Mouse (Mus musculus): ENCODE results near the gene Coasy. TPM values are rescaled to one million over a fixed set of nuclear protein-coding genes. Genes with fewer than 3 reads are reported as not detected.

Coasy gene
- total RNA-seq (2015) (10.6 and 13.1 TPM in 2 replicates), total RNA-seq (2017) (11.4 and 15.8 TPM in 2 replicates)

GRCm38 (mm10) chr11:101082208-101083082 lies at the start of gene Coasy:
Gene Coasy (plus strand): TSS chr11:101082565.
- ATAC-seq (ENCODE audit: poor library complexity, severe bottlenecking): peak; percentile 68

DNA sequence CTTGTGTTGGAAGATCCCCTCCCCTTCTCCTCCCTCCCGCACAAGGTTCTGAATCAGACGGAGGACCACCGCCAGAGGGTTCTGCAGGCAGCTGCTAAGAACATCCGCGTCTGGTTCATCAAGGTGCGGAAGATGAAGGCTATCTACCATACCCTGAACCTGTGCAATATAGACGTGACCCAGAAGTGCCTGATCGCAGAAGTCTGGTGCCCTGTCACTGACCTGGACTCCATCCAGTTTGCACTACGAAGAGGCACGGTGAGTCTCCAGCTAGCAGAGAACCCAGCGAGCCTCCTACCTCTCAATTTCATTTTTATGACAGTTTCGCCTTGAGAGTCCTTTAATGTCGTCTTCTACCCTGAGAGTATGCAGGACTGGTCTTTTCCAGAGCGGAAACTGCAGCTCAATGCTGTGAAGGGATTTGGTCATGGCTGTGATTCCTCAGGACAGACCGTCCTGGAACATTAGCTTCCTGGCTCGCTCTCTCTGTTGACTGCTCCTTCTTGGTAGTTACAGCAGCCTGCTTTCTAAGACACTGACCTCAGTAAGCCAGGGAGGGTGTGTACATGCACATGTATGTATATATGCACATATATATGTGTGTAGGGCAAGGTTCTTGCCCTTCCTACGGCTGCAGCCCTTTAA lies 48.4 kb upstream of the Coasy start:
- no peak for ATAC-seq (ENCODE audit: poor library complexity, severe bottlenecking)

GRCm38 (mm10) chr11:101034614-101035327 lies 47.6 kb upstream of the Coasy start:
- no peak for ATAC-seq (ENCODE audit: poor library complexity, severe bottlenecking)

GRCm38 (mm10) chr11:101035328-101035695 lies 47.1 kb upstream of the Coasy start:
- no peak for ATAC-seq (ENCODE audit: poor library complexity, severe bottlenecking)

GRCm38 (mm10) chr11:101037795-101038194 lies 44.6 kb upstream of the Coasy start:
- ATAC-seq (ENCODE audit: poor library complexity, severe bottlenecking): no peak

GRCm38 (mm10) chr11:101045826-101046225 lies 36.5 kb upstream of the Coasy start:
- no peak for ATAC-seq (ENCODE audit: poor library complexity, severe bottlenecking)

DNA sequence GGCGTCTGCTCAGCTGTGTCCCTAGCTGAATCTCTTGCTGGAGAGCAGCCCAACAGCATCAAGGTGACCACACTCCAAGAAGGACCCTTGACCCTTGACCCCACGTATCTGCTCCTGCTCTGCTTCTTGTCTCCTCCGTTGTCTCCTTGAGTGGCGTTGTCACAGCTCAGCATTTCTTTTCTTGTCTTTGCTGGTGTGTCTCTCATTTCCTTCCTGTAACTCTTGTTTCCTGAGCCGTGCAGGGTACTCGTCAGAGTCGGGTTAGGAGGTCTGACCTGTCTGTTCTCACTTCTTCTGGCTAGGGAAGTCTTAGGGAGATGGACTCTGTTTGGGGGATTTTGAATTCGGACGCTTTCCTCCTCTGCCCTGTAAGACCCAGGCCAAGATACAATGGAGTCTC lies 35.9 kb upstream of the Coasy start:
- ATAC-seq (ENCODE audit: poor library complexity, severe bottlenecking): no peak

GRCm38 (mm10) chr11:101047502-101047901 lies 34.9 kb upstream of the Coasy start:
- ATAC-seq (ENCODE audit: poor library complexity, severe bottlenecking): no peak

- no peak for ATAC-seq (ENCODE audit: poor library complexity, severe bottlenecking)
These were observed 32.0 kb upstream of the Coasy start for GRCm38 (mm10) chr11:101050359-101050758.

- ATAC-seq (ENCODE audit: poor library complexity, severe bottlenecking): no peak
These were observed 31.3 kb upstream of the Coasy start for GRCm38 (mm10) chr11:101051051-101051493.

GRCm38 (mm10) chr11:101051617-101052016 lies 30.7 kb upstream of the Coasy start:
- no peak for ATAC-seq (ENCODE audit: poor library complexity, severe bottlenecking)

DNA sequence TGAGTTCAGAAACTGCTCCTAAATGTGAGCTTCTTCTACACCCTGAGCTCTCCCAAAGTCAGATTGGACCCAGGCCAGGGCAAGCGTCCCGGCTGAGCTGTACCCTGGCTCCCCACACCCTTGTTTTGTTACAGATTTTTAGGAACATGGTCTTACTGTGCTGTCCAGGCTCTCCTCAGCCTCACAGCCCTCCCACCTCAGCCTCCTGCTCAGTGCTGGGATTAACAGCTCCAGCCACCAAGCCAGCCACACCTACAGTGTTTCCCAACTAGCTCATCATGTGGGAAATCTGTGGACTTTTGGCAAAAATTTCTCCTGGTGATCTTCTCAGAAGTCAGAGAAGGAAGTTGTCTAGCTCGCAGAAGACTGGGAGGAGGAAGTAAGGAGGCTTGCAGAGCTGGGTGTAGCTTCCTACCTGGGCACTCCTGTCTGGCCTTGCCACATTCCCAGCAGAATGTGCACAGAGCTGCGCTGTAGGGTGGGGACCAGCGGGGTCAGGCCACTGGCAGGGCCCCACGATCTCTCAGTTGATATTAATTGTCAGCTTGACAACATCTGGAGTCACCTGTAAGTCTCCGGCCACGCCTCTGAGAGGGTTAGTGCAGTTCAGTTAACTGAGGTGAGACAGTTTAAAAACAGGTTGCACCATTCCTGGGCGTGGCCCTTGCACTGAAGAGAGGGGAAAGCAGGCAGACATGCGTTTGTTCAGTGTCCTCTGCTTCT lies 29.5 kb upstream of the Coasy start:
- peak; percentile 83 for ATAC-seq (ENCODE audit: poor library complexity, severe bottlenecking)

- no peak for ATAC-seq (ENCODE audit: poor library complexity, severe bottlenecking)
These were observed 28.4 kb upstream of the Coasy start for GRCm38 (mm10) chr11:101053974-101054373.

GRCm38 (mm10) chr11:101055418-101055817 lies 26.9 kb upstream of the Coasy start:
- no peak for ATAC-seq (ENCODE audit: poor library complexity, severe bottlenecking)

- ATAC-seq (ENCODE audit: poor library complexity, severe bottlenecking): no peak
These were observed 25.5 kb upstream of the Coasy start for GRCm38 (mm10) chr11:101056885-101057284.

- ATAC-seq (ENCODE audit: poor library complexity, severe bottlenecking): peak; percentile 62
These were observed 24.5 kb upstream of the Coasy start for GRCm38 (mm10) chr11:101057860-101058259.

GRCm38 (mm10) chr11:101058726-101059125 lies 23.6 kb upstream of the Coasy start:
- ATAC-seq (ENCODE audit: poor library complexity, severe bottlenecking): no peak

DNA sequence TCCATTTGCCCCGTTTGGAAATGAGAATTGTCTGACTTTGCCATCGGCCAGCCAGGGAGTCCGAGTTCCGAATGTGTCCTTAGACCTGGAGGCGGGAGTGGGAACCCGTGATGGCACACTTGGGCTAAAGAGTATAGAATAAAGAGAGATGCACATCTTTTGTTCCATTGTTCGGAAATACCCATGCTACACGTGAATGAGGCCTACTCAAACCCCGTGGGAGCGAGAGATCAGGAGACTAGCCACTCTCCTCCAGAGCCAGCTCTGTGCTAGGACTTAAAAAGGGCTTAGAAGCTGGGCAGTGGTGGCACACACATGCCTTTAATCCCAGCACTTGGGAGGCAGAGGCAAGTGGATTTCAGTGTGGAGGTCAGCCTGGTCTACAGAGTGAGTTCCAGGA lies 22.9 kb upstream of the Coasy start:
- no peak for ATAC-seq (ENCODE audit: poor library complexity, severe bottlenecking)

GRCm38 (mm10) chr11:101060126-101060525 lies 22.2 kb upstream of the Coasy start:
- no peak for ATAC-seq (ENCODE audit: poor library complexity, severe bottlenecking)

- ATAC-seq (ENCODE audit: poor library complexity, severe bottlenecking): no peak
These were observed 21.3 kb upstream of the Coasy start for GRCm38 (mm10) chr11:101061049-101061448.

Measured in megakaryocyte, adult 5-6 weeks (primary cell).